Mouse (Mus musculus): ENCODE results near the gene 6430548M08Rik. TPM values are rescaled to one million over a fixed set of nuclear protein-coding genes. Genes with fewer than 3 reads are reported as not detected.

6430548M08Rik gene
- total and polyA plus RNA-seq, 3 experiments, result 6.4 to 20.0 (median 16.1) TPM

DNA sequence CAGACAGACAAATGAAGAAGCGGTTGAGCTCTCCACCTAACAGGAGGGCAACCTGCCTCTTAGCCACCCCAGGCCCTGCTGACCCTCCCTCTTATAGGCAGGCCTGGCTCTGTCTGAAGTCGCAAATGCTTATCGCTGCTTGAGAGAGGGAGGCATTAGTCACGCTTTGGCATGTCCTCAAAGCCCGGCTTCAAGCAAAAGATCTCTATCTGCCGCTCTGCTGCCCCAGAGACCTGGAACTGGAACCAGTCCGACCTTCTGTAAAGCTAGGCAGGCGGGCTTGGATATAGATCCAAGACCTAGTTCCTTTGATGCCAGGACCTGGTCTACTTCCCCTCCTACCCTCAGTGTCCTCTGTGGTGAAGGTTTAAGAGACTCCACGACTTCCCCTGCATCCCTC is 41.7 kb upstream of the 6430548M08Rik start:
- no peaks in the 10 kb centered on the region for H3K79me2 ChIP-seq (replicated peaks; ENCODE audit: control insufficient read depth, insufficient read depth, low read length)

DNA sequence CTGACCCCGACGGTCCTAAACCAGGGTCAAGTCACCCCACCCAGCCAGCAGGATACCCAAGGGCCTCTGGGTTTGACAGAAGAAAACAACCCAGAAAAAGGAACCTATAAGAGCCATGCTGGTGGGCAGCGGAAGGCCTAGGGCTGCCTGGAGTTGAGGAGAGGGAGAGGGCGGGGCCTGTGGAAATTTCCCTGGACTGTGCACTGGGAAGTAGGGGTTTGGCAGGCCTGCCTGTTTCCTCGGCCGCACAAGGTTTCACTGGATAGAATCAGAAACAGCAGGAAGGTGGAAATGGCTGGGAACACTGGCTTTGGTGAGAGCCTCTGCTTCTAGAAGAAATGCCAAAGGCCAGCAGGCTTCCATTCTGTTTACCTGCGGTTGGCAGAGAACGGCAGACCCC is 41.1 kb upstream of the 6430548M08Rik start:
- no peak for TF ChIP-seq POLR2A (IDR thresholded peaks at IDR 0.05; ENCODE audit: insufficient read depth, low read depth, low read length)
- TF ChIP-seq EP300 (IDR thresholded peaks at IDR 0.05; ENCODE audit: insufficient read depth, low read depth, low read length), result no peak
- TF ChIP-seq CTCF (IDR thresholded peaks at IDR 0.05), result no peak
- Histone ChIP-seq H3K4me3 (no peak overlapping the region), H3K4me1 (ENCODE audit: control insufficient read depth, insufficient read depth, low read length) (peaks cover 10% of the 10 kb centered on the region), H3K27me3 (ENCODE audit: control insufficient read depth, insufficient read depth, low read length) (no peaks in the 10 kb centered on the region), H3K9ac (ENCODE audit: low read depth, low read length) (no peak overlapping the region), H3K27ac (peak overlapping the region; percentile 17; the same call in 1 of the 2 replicates), H3K36me3 (ENCODE audit: control insufficient read depth, insufficient read depth, low read length) (no peaks in the 10 kb centered on the region), H3K79me2 (replicated peaks; ENCODE audit: control insufficient read depth, insufficient read depth, low read length) (no peaks in the 10 kb centered on the region)
- intact Hi-C loops (cut with DNase I), result loop anchor here (2.0 kb wide), 1 partner anchor 82 kb away; no protein-coding TSS in a partner anchor
- peak; percentile 48 to 55 for DNase-seq
- WGBS, result 76% methylated on average over 8 of the region's 8 CpGs

More for the DNA sequence above, 41.7 kb upstream of the 6430548M08Rik start:
- peak; percentile 37 to 42 for DNase-seq
- H3K4me1 ChIP-seq (ENCODE audit: control insufficient read depth, insufficient read depth, low read length), result peaks cover 10% of the 10 kb centered on the region
- H3K27me3 ChIP-seq (ENCODE audit: control insufficient read depth, insufficient read depth, low read length), result no peaks in the 10 kb centered on the region
- intact Hi-C loops (cut with DNase I), result loop anchor here (2.0 kb wide), 1 partner anchor 81 kb away; no protein-coding TSS in a partner anchor
- H3K4me3 ChIP-seq, result no peak overlapping the region
- H3K27ac ChIP-seq, result peak overlapping the region; percentile 17; the same call in 1 of the 2 replicates
- H3K36me3 ChIP-seq (ENCODE audit: control insufficient read depth, insufficient read depth, low read length), result no peaks in the 10 kb centered on the region
- WGBS, result 72% methylated on average over 9 of the region's 9 CpGs
- TF ChIP-seq POLR2A (IDR thresholded peaks at IDR 0.05; ENCODE audit: insufficient read depth, low read depth, low read length), result no peak
- no peak for TF ChIP-seq EP300 (IDR thresholded peaks at IDR 0.05; ENCODE audit: insufficient read depth, low read depth, low read length)
- TF ChIP-seq CTCF (IDR thresholded peaks at IDR 0.05), result no peak
- no peak overlapping the region for H3K9ac ChIP-seq (ENCODE audit: low read depth, low read length)

DNA sequence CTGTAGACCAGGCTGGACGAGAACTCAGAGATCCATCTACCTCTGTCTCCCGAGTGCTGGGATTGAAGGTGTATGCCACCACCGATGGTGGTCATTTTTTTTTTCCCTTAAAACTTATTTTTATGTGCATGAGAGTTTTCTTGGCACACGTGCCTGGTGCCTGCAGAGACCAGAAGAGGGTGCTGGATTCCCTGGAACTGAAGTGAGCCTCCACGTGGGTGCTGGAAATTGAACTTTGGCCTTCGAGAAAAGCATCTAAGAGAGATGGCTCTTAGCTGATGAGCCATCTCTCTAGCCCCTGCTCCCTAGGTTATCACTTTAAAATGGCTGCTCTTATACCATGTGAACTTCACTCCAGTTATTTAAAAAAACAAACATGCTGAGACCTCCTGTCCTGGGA is 39.4 kb upstream of the 6430548M08Rik start:
- 78% methylated on average over 6 of the region's 6 CpGs for WGBS
- H3K4me3 ChIP-seq, result no peak overlapping the region
- H3K27me3 ChIP-seq (ENCODE audit: control insufficient read depth, insufficient read depth, low read length), result no peaks in the 10 kb centered on the region
- H3K79me2 ChIP-seq (replicated peaks; ENCODE audit: control insufficient read depth, insufficient read depth, low read length), result no peaks in the 10 kb centered on the region
- intact Hi-C loops (cut with DNase I), result no loop called here
- DNase-seq, result no peak
- no peak overlapping the region for H3K9ac ChIP-seq (ENCODE audit: low read depth, low read length)
- no peak for TF ChIP-seq CTCF (IDR thresholded peaks at IDR 0.05)
- no peak for TF ChIP-seq EP300 (IDR thresholded peaks at IDR 0.05; ENCODE audit: insufficient read depth, low read depth, low read length)
- no peak for TF ChIP-seq POLR2A (IDR thresholded peaks at IDR 0.05; ENCODE audit: insufficient read depth, low read depth, low read length)
- peaks cover 5% of the 10 kb centered on the region for H3K4me1 ChIP-seq (ENCODE audit: control insufficient read depth, insufficient read depth, low read length)
- no peaks in the 10 kb centered on the region for H3K36me3 ChIP-seq (ENCODE audit: control insufficient read depth, insufficient read depth, low read length)
- H3K27ac ChIP-seq, result no peak overlapping the region

DNA sequence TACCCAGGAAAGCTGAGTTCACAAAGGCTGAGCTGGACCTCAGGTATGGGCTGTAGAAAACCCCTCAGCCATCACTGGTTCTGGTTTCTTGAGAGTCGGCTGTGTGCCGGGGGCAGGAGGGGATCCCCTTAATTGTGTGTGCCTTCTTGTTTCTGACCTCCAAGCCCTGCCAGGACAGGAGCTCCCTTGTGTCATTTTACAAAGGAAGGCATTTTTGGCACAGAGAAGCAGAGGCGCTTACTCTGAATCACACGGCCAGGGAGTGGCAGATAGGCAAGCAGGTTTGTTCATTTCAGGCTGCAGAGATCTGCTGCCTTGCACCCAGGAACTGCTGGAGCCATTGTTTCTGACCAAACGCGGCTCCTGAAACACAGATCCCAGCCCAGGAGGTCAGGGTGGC is 38.6 kb upstream of the 6430548M08Rik start:
- 59% methylated on average over 6 of the region's 6 CpGs for WGBS

DNA sequence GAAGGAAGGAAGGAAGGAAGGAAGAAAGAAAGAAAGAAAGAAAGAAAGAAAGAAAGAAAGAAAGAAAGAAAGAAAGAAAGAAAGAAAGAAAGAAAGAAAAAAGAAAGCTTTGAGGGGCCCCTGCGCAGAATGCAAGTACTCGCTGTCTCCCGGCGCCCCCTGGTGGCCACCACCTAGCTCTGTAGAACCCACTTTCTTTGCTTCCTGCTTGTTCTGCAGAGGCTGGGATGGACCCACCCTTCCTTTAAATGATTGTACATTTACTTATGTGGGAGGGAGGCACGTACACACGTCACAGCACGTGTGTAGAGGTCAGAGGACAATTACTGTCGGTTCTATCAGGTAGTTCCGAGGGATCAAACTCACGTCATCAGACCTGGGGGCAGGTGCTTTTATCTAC is 35.9 kb upstream of the 6430548M08Rik start:
- Histone ChIP-seq H3K36me3 (ENCODE audit: control insufficient read depth, insufficient read depth, low read length) (no peaks in the 10 kb centered on the region), H3K27me3 (ENCODE audit: control insufficient read depth, insufficient read depth, low read length) (no peaks in the 10 kb centered on the region), H3K9ac (ENCODE audit: low read depth, low read length) (no peak overlapping the region), H3K4me1 (ENCODE audit: control insufficient read depth, insufficient read depth, low read length) (peaks cover 1% of the 10 kb centered on the region; the same call in 1 of the 2 replicates), H3K27ac (no peak overlapping the region), H3K79me2 (replicated peaks; ENCODE audit: control insufficient read depth, insufficient read depth, low read length) (no peaks in the 10 kb centered on the region), H3K4me3 (no peak overlapping the region)
- TF ChIP-seq POLR2A (IDR thresholded peaks at IDR 0.05; ENCODE audit: insufficient read depth, low read depth, low read length) (no peak), CTCF (IDR thresholded peaks at IDR 0.05) (peak; percentile 79), EP300 (IDR thresholded peaks at IDR 0.05; ENCODE audit: insufficient read depth, low read depth, low read length) (0 out of 2 replicates have a peak, but pooled peaks have one; percentile 20)
- DNase-seq, result peak; percentile 76 to 85
- WGBS, result 10% methylated on average over 10 of the region's 10 CpGs
- intact Hi-C loops (cut with DNase I), result loop anchor here (1.0 to 5.0 kb wide), 2 partner anchors 84 to 134 kb away; no protein-coding TSS in a partner anchor

More for the DNA sequence above, 38.6 kb upstream of the 6430548M08Rik start:
- H3K4me1 ChIP-seq (ENCODE audit: control insufficient read depth, insufficient read depth, low read length), result peaks cover 5% of the 10 kb centered on the region
- no peaks in the 10 kb centered on the region for H3K36me3 ChIP-seq (ENCODE audit: control insufficient read depth, insufficient read depth, low read length)
- H3K27ac ChIP-seq, result no peak overlapping the region
- DNase-seq, result no peak
- H3K9ac ChIP-seq (ENCODE audit: low read depth, low read length), result no peak overlapping the region
- H3K4me3 ChIP-seq, result no peak overlapping the region
- H3K27me3 ChIP-seq (ENCODE audit: control insufficient read depth, insufficient read depth, low read length), result no peaks in the 10 kb centered on the region
- H3K79me2 ChIP-seq (replicated peaks; ENCODE audit: control insufficient read depth, insufficient read depth, low read length), result no peaks in the 10 kb centered on the region
- TF ChIP-seq EP300 (IDR thresholded peaks at IDR 0.05; ENCODE audit: insufficient read depth, low read depth, low read length), result no peak
- no peak for TF ChIP-seq POLR2A (IDR thresholded peaks at IDR 0.05; ENCODE audit: insufficient read depth, low read depth, low read length)
- TF ChIP-seq CTCF (IDR thresholded peaks at IDR 0.05), result no peak
- intact Hi-C loops (cut with DNase I), result loop anchor here (5.0 kb wide), 1 partner anchor 87 kb away; no protein-coding TSS in a partner anchor

DNA sequence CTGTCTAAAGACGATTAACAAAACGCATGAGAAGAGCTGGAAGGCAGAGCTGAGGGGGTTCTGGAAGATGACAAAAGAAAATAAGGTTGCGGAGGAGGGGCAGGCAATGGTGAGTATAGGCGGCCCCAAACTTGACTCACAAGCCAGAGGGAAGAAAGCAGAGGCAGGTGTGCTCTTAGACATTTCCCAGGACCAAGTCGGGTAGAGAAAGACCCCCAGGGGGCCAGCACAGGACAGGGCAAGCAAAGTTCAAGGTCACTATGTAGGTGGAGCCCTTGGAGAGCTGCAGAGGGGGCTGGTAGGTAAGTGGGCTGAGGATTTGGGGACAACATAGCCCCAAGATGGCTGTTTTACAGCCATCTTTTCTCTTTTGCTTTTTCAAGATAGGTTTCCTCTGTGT is 34.6 kb upstream of the 6430548M08Rik start:
- Histone ChIP-seq H3K36me3 (ENCODE audit: control insufficient read depth, insufficient read depth, low read length) (no peaks in the 10 kb centered on the region), H3K9ac (ENCODE audit: low read depth, low read length) (no peak overlapping the region), H3K27ac (no peak overlapping the region), H3K4me1 (ENCODE audit: control insufficient read depth, insufficient read depth, low read length) (peaks cover 1% of the 10 kb centered on the region; the same call in 1 of the 2 replicates), H3K4me3 (no peak overlapping the region), H3K27me3 (ENCODE audit: control insufficient read depth, insufficient read depth, low read length) (no peaks in the 10 kb centered on the region), H3K79me2 (replicated peaks; ENCODE audit: control insufficient read depth, insufficient read depth, low read length) (no peaks in the 10 kb centered on the region)
- DNase-seq, result no peak
- intact Hi-C loops (cut with DNase I), result loop anchor here (5.0 kb wide), 1 partner anchor 83 kb away; no protein-coding TSS in a partner anchor
- TF ChIP-seq CTCF (IDR thresholded peaks at IDR 0.05) (no peak), POLR2A (IDR thresholded peaks at IDR 0.05; ENCODE audit: insufficient read depth, low read depth, low read length) (no peak)
- WGBS, result 50% methylated on average over 5 of the region's 5 CpGs

Data from heart, adult 2 months (tissue).